Mouse (Mus musculus): Measurements from ENCODE around the gene Acbd6.

GRCm38 (mm10) chr1:155654961-155655360, 97.0 kb downstream of the Acbd6 start:
- TF ChIP-seq CTCF (IDR thresholded peaks at IDR 0.05; ENCODE audit: low read depth, low read length): no peak
- TF ChIP-seq POLR2A (IDR thresholded peaks at IDR 0.05; ENCODE audit: borderline replicate concordance, low read depth, low read length): no peak
